Mouse (Mus musculus): ENCODE data around the gene Ganab. TPM values are rescaled to one million over a fixed set of nuclear protein-coding genes. Genes with fewer than 3 reads are reported as not detected.

The Ganab gene
- polyA plus RNA-seq, 1 experiment from 2014 or later: 91.7 TPM

DNA sequence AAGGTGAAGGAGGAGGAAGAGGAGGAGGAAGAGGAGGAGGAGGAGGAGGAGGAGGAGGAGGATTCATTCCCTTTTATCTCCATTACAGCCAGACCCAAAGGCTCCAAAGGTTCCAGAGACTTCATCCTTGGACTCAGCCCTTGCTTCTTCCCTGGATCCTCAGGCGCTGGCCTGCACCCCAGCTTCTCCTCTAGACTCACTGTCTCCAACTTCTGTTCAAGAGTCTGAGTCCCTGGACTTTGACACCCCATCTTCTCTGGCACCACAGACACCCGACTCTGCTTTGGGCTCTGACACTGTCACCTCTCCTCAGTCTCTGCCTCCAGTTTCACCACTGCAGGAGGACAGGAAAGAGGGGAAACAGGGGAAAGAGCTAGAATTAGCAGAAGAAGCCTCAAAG is 64.4 kb downstream of the Ganab start:
- Histone ChIP-seq H3K4me1 (replicated peaks) (peaks cover 11% of the 10 kb centered on the region), H3K4me2 (no peak overlapping the region), H3K36me3 (peaks cover 81% of the 10 kb centered on the region), H3K27ac (no peak overlapping the region), H3K27me3 (no peaks in the 10 kb centered on the region), H3K4me3 (no peak overlapping the region), H3K9ac (no peak overlapping the region), H3K9me3 (no peaks in the 10 kb centered on the region)
- WGBS: 95% methylated on average over 2 of the region's 2 CpGs
- ATAC-seq (ENCODE audit: low FRiP score): no peak

DNA sequence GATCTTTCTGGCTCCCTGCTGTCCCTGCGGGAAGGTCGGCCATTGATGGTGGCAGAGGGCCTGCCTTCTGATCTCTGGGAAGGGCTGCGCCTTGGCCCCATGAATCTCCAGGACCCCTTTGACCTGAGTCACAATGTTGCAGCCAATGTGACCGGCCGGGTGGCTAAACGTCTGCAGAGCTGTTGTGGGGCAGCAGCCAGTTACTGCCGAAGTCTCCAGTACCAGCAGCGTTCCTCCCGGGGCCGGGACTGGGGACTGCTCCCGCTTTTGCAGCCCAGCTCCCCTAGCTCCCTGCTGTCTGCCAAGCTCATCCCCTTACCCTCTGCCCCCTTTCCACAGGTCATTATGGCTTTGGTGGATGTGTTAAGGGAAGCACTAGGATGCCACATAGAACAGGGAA is 67.2 kb downstream of the Ganab start:
- no peaks in the 10 kb centered on the region for H3K27me3 ChIP-seq
- WGBS: 87% methylated on average over 11 of the region's 11 CpGs
- no peak for ATAC-seq (ENCODE audit: low FRiP score)

DNA sequence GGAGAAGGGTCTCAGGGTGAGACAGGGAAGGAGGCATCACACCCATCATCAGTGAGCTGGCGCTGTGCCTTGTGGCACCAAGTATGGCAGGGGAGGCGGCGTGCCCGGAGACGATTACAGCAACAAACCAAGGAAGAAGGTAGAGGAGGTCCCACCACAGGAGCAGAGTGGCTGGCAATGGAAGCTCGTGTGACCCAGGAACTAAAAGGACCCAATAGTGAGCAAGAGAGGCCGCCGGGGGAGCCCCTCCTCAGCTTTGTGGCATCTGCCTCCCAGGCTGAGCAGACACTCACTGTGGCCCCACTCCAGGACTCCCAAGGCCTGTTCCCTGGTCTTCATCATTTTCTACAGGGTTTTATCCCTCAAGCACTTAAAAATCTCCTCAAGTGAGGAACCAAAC is 67.9 kb downstream of the Ganab start:
- H3K9ac ChIP-seq: peak overlapping the region; percentile 66

More for the DNA sequence above, 67.2 kb downstream of the Ganab start:
- Histone ChIP-seq H3K36me3 (peaks cover 73% of the 10 kb centered on the region), H3K4me2 (no peak overlapping the region), H3K27ac (no peak overlapping the region), H3K4me1 (replicated peaks) (peaks cover 30% of the 10 kb centered on the region), H3K9ac (no peak overlapping the region), H3K9me3 (no peaks in the 10 kb centered on the region), H3K4me3 (no peak overlapping the region; the same call in 1 of the 2 replicates)

DNA sequence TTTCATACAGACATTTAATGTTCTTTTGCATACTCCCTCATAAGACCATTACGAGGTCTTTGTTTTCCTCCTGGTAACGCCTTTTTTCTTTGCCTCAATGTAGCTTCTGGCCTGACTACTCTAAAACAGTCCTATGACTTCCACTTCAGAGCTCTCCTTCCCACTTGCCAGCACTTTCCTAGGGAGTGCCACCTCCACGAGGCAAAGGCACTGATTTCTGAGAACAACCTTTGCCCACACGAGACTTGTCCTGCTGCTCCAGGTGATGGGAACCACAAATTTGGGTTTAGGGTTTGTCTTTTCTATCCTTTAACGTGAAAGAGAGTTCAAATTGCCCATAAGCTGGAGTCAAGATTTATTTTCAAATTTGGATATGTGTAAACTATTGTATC is 68.3 kb downstream of the Ganab start:
- Histone ChIP-seq H3K36me3 (peaks cover 74% of the 10 kb centered on the region), H3K4me2 (peak overlapping the region; percentile 57), H3K9ac (peak overlapping the region; percentile 66), H3K27ac (peak overlapping the region; percentile 87), H3K9me3 (no peaks in the 10 kb centered on the region), H3K4me3 (peak overlapping the region; percentile 74), H3K27me3 (no peaks in the 10 kb centered on the region), H3K4me1 (replicated peaks) (peaks cover 30% of the 10 kb centered on the region)
- no peak for ATAC-seq (ENCODE audit: low FRiP score)
- 50% methylated on average over 5 of the region's 5 CpGs for WGBS

More for the DNA sequence above, 67.9 kb downstream of the Ganab start:
- Histone ChIP-seq H3K4me2 (peak overlapping the region; percentile 57), H3K4me1 (replicated peaks) (peaks cover 30% of the 10 kb centered on the region), H3K4me3 (peak overlapping the region; percentile 74), H3K27ac (peak overlapping the region; percentile 87), H3K36me3 (peaks cover 73% of the 10 kb centered on the region), H3K27me3 (no peaks in the 10 kb centered on the region), H3K9me3 (no peaks in the 10 kb centered on the region)
- no peak for ATAC-seq (ENCODE audit: low FRiP score)
- WGBS: 80% methylated on average over 8 of the region's 8 CpGs

Small RNA genes lying within 50 kb of the gene (microRNA-seq; reads per million reads assigned to microRNA genes)
- not detected for gene Mir5136

Other genes with a start within 250 kb of the Ganab start
- gene Chrm1, start 234.3 kb upstream of the Ganab start, polyA plus RNA-seq (2015; fragmentation: Nextera tagmentation; extraction: Ambion mirVana): 0.51 and 0.71 TPM in 2 replicates
- gene Slc3a2, start 174.7 kb upstream of the Ganab start, polyA plus RNA-seq (2015; fragmentation: Nextera tagmentation; extraction: Ambion mirVana): 153 and 163 TPM in 2 replicates
- 82.6 and 89.9 TPM in 2 replicates for gene Wdr74, start 162.2 kb upstream of the Ganab start, polyA plus RNA-seq (2015; fragmentation: Nextera tagmentation; extraction: Ambion mirVana)
- 1.9 and 3.0 TPM in 2 replicates for gene 1700092M07Rik, start 157.4 kb upstream of the Ganab start, polyA plus RNA-seq (2015; fragmentation: Nextera tagmentation; extraction: Ambion mirVana)
- gene Stx5a, start 156.7 kb upstream of the Ganab start, polyA plus RNA-seq (2015; fragmentation: Nextera tagmentation; extraction: Ambion mirVana): 120 and 128 TPM in 2 replicates
- 168 and 170 TPM in 2 replicates for gene Nxf1, start 141.0 kb upstream of the Ganab start, polyA plus RNA-seq (2015; fragmentation: Nextera tagmentation; extraction: Ambion mirVana)
- 257 and 258 TPM in 2 replicates for gene Tmem223, start 127.1 kb upstream of the Ganab start, polyA plus RNA-seq (2015; fragmentation: Nextera tagmentation; extraction: Ambion mirVana)
- 38.1 and 38.6 TPM in 2 replicates for gene Tmem179b, start 123.6 kb upstream of the Ganab start, polyA plus RNA-seq (2015; fragmentation: Nextera tagmentation; extraction: Ambion mirVana)
- gene Taf6l, start 111.7 kb upstream of the Ganab start, polyA plus RNA-seq (2015; fragmentation: Nextera tagmentation; extraction: Ambion mirVana): 27.1 and 30.1 TPM in 2 replicates
- gene Polr2g, start 99.5 kb upstream of the Ganab start, polyA plus RNA-seq (2015; fragmentation: Nextera tagmentation; extraction: Ambion mirVana): 153 and 163 TPM in 2 replicates
- gene Zbtb3, start 95.5 kb upstream of the Ganab start, polyA plus RNA-seq (2015; fragmentation: Nextera tagmentation; extraction: Ambion mirVana): 8.0 and 8.4 TPM in 2 replicates
- gene Ttc9c, start 78.7 kb upstream of the Ganab start, polyA plus RNA-seq (2015; fragmentation: Nextera tagmentation; extraction: Ambion mirVana): 60.4 and 61.4 TPM in 2 replicates
- gene Hnrnpul2, start 78.1 kb upstream of the Ganab start, polyA plus RNA-seq (2015; fragmentation: Nextera tagmentation; extraction: Ambion mirVana): 5.8 and 6.3 TPM in 2 replicates
- gene AC129217.1, start 68.3 kb upstream of the Ganab start, polyA plus RNA-seq (2015; fragmentation: Nextera tagmentation; extraction: Ambion mirVana): not detected in 2 replicates
- 82.9 and 84.0 TPM in 2 replicates for gene Bscl2, start 60.6 kb upstream of the Ganab start, polyA plus RNA-seq (2015; fragmentation: Nextera tagmentation; extraction: Ambion mirVana)
- gene Gng3, start 58.9 kb upstream of the Ganab start, polyA plus RNA-seq (2015; fragmentation: Nextera tagmentation; extraction: Ambion mirVana): 346 and 374 TPM in 2 replicates
- 1.0 and 1.3 TPM in 2 replicates for gene Lrrn4cl, start 47.3 kb upstream of the Ganab start, polyA plus RNA-seq (2015; fragmentation: Nextera tagmentation; extraction: Ambion mirVana)
- 162 TPM in 2 replicates for gene Ubxn1, start 26.6 kb upstream of the Ganab start, polyA plus RNA-seq (2015; fragmentation: Nextera tagmentation; extraction: Ambion mirVana)
- gene Uqcc3, start 17.1 kb upstream of the Ganab start, polyA plus RNA-seq (2015; fragmentation: Nextera tagmentation; extraction: Ambion mirVana): 71.0 and 72.3 TPM in 2 replicates
- 45.3 and 57.7 TPM in 2 replicates for gene Lbhd1, start 14.3 kb upstream of the Ganab start, polyA plus RNA-seq (2015; fragmentation: Nextera tagmentation; extraction: Ambion mirVana)
- not detected in 2 replicates for gene Gm49403, start 14.1 kb upstream of the Ganab start, polyA plus RNA-seq (2015; fragmentation: Nextera tagmentation; extraction: Ambion mirVana)
- 56.5 and 61.6 TPM in 2 replicates for gene 1810009A15Rik, start 9.2 kb upstream of the Ganab start, polyA plus RNA-seq (2015; fragmentation: Nextera tagmentation; extraction: Ambion mirVana)
- gene Gm49416, start 9.1 kb upstream of the Ganab start, polyA plus RNA-seq (2015; fragmentation: Nextera tagmentation; extraction: Ambion mirVana): not detected in 2 replicates
- 34.3 and 34.6 TPM in 2 replicates for gene Ints5, start 5.1 kb upstream of the Ganab start, polyA plus RNA-seq (2015; fragmentation: Nextera tagmentation; extraction: Ambion mirVana)
- 89.7 and 91.8 TPM in 2 replicates for gene B3gat3, start 22.3 kb downstream of the Ganab start, polyA plus RNA-seq (2015; fragmentation: Nextera tagmentation; extraction: Ambion mirVana)
- 1.6 and 1.8 TPM in 2 replicates for gene Rom1, start 31.3 kb downstream of the Ganab start, polyA plus RNA-seq (2015; fragmentation: Nextera tagmentation; extraction: Ambion mirVana)
- gene Eml3, start 31.5 kb downstream of the Ganab start, polyA plus RNA-seq (2015; fragmentation: Nextera tagmentation; extraction: Ambion mirVana): 9.4 and 11.3 TPM in 2 replicates
- gene Mta2, start 43.8 kb downstream of the Ganab start, polyA plus RNA-seq (2015; fragmentation: Nextera tagmentation; extraction: Ambion mirVana): 133 and 137 TPM in 2 replicates
- gene Tut1, start 55.8 kb downstream of the Ganab start, polyA plus RNA-seq (2015; fragmentation: Nextera tagmentation; extraction: Ambion mirVana): 29.4 and 31.1 TPM in 2 replicates
- 344 and 348 TPM in 2 replicates for gene Eef1g, start 69.0 kb downstream of the Ganab start, polyA plus RNA-seq (2015; fragmentation: Nextera tagmentation; extraction: Ambion mirVana)
- gene Ahnak, start 91.2 kb downstream of the Ganab start, polyA plus RNA-seq (2015; fragmentation: Nextera tagmentation; extraction: Ambion mirVana): 5.7 and 6.4 TPM in 2 replicates
- gene Scgb1a1, start 189.9 kb downstream of the Ganab start, polyA plus RNA-seq (2015; fragmentation: Nextera tagmentation; extraction: Ambion mirVana): not detected in 2 replicates
- 16.6 and 23.0 TPM in 2 replicates for gene Asrgl1, start 237.6 kb downstream of the Ganab start, polyA plus RNA-seq (2015; fragmentation: Nextera tagmentation; extraction: Ambion mirVana)

Data from hindbrain, embryonic 13.5 days (tissue).